Mouse (Mus musculus): ENCODE measurements around the gene Pop7. TPM values are rescaled to one million over a fixed set of nuclear protein-coding genes. Genes with fewer than 3 reads are reported as not detected.

The Pop7 gene
- polyA plus RNA-seq, 1 experiment from 2014 or later, result 57.9 TPM

- ATAC-seq (ENCODE audit: insufficient read depth, low FRiP score, low TSS enrichment), result no peak
These were observed 10.8 kb downstream of the Pop7 start for GRCm38 (mm10) chr5:137491559-137491958.

GRCm38 (mm10) chr5:137487616-137488015, 14.7 kb downstream of the Pop7 start:
- H3K4me2 ChIP-seq (ENCODE audit: low read depth), result no peak overlapping the region

More at GRCm38 (mm10) chr5:137491559-137491958, 10.8 kb downstream of the Pop7 start:
- H3K9me3 ChIP-seq (ENCODE audit: control insufficient read depth, low read length), result no peaks in the 10 kb centered on the region
- H3K4me1 ChIP-seq (ENCODE audit: control insufficient read depth, insufficient read depth, low read length), result no peaks in the 10 kb centered on the region
- WGBS, result 59% methylated on average over 4 of the region's 4 CpGs
- H3K27ac ChIP-seq (ENCODE audit: low read depth, low read length), result no peak overlapping the region
- no peak overlapping the region for H3K4me2 ChIP-seq (ENCODE audit: low read depth)
- H3K36me3 ChIP-seq (ENCODE audit: control insufficient read depth, insufficient read depth, low read length), result no peaks in the 10 kb centered on the region
- no peak overlapping the region for H3K9ac ChIP-seq (ENCODE audit: low read length)
- no peaks in the 10 kb centered on the region for H3K27me3 ChIP-seq (ENCODE audit: control insufficient read depth, insufficient read depth, low read length)
- no peak for DNase-seq (ENCODE audit: low spot score)
- no peak overlapping the region for H3K4me3 ChIP-seq (ENCODE audit: low read depth, low read length)

GRCm38 (mm10) chr5:137485851-137486155, 16.5 kb downstream of the Pop7 start:
- no peak for DNase-seq (ENCODE audit: low spot score)
- Histone ChIP-seq H3K4me1 (ENCODE audit: control insufficient read depth, insufficient read depth, low read length) (peaks cover 10% of the 10 kb centered on the region), H3K9ac (ENCODE audit: low read length) (peak overlapping the region; percentile 33), H3K9me3 (ENCODE audit: control insufficient read depth, low read length) (no peaks in the 10 kb centered on the region), H3K36me3 (ENCODE audit: control insufficient read depth, insufficient read depth, low read length) (no peaks in the 10 kb centered on the region), H3K27ac (ENCODE audit: low read depth, low read length) (no peak overlapping the region), H3K4me3 (ENCODE audit: low read depth, low read length) (peak overlapping the region; percentile 30), H3K27me3 (ENCODE audit: control insufficient read depth, insufficient read depth, low read length) (no peaks in the 10 kb centered on the region), H3K4me2 (ENCODE audit: low read depth) (peak overlapping the region; percentile 77)
- no peak for ATAC-seq (ENCODE audit: insufficient read depth, low FRiP score, low TSS enrichment)
- under 1% methylated on average over 17 of the region's 17 CpGs for WGBS

More at GRCm38 (mm10) chr5:137487616-137488015, 14.7 kb downstream of the Pop7 start:
- no peak overlapping the region for H3K27ac ChIP-seq (ENCODE audit: low read depth, low read length)
- DNase-seq (ENCODE audit: low spot score), result no peak
- no peak for ATAC-seq (ENCODE audit: insufficient read depth, low FRiP score, low TSS enrichment)
- H3K9me3 ChIP-seq (ENCODE audit: control insufficient read depth, low read length), result no peaks in the 10 kb centered on the region
- no peaks in the 10 kb centered on the region for H3K27me3 ChIP-seq (ENCODE audit: control insufficient read depth, insufficient read depth, low read length)
- no peak overlapping the region for H3K4me3 ChIP-seq (ENCODE audit: low read depth, low read length)
- H3K9ac ChIP-seq (ENCODE audit: low read length), result no peak overlapping the region
- H3K4me1 ChIP-seq (ENCODE audit: control insufficient read depth, insufficient read depth, low read length), result peaks cover 6% of the 10 kb centered on the region; the same call in 1 of the 2 replicates
- WGBS, result 84% methylated on average over 7 of the region's 7 CpGs
- no peaks in the 10 kb centered on the region for H3K36me3 ChIP-seq (ENCODE audit: control insufficient read depth, insufficient read depth, low read length)

- no peak for ATAC-seq (ENCODE audit: insufficient read depth, low FRiP score, low TSS enrichment)
- peak; percentile 41 for DNase-seq (ENCODE audit: low spot score)
- Histone ChIP-seq H3K4me1 (ENCODE audit: control insufficient read depth, insufficient read depth, low read length) (peaks cover 10% of the 10 kb centered on the region), H3K9ac (ENCODE audit: low read length) (peak overlapping the region; percentile 33), H3K9me3 (ENCODE audit: control insufficient read depth, low read length) (no peaks in the 10 kb centered on the region), H3K4me3 (ENCODE audit: low read depth, low read length) (peak overlapping the region; percentile 30), H3K4me2 (ENCODE audit: low read depth) (peak overlapping the region; percentile 77), H3K27me3 (ENCODE audit: control insufficient read depth, insufficient read depth, low read length) (no peaks in the 10 kb centered on the region), H3K36me3 (ENCODE audit: control insufficient read depth, insufficient read depth, low read length) (no peaks in the 10 kb centered on the region), H3K27ac (ENCODE audit: low read depth, low read length) (no peak overlapping the region)
- 4% methylated on average over 28 of the region's 30 CpGs for WGBS
These were observed 17.1 kb downstream of the Pop7 start for GRCm38 (mm10) chr5:137485071-137485850.

GRCm38 (mm10) chr5:137481897-137482296, 20.4 kb downstream of the Pop7 start:
- Histone ChIP-seq H3K36me3 (ENCODE audit: control insufficient read depth, insufficient read depth, low read length) (no peaks in the 10 kb centered on the region), H3K9ac (ENCODE audit: low read length) (no peak overlapping the region), H3K4me3 (ENCODE audit: low read depth, low read length) (no peak overlapping the region), H3K27me3 (ENCODE audit: control insufficient read depth, insufficient read depth, low read length) (no peaks in the 10 kb centered on the region), H3K9me3 (ENCODE audit: control insufficient read depth, low read length) (no peaks in the 10 kb centered on the region), H3K27ac (ENCODE audit: low read depth, low read length) (no peak overlapping the region), H3K4me1 (ENCODE audit: control insufficient read depth, insufficient read depth, low read length) (peaks cover 10% of the 10 kb centered on the region), H3K4me2 (ENCODE audit: low read depth) (no peak overlapping the region)
- ATAC-seq (ENCODE audit: insufficient read depth, low FRiP score, low TSS enrichment), result no peak
- no peak for DNase-seq (ENCODE audit: low spot score)
- 11% methylated on average over 8 of the region's 8 CpGs for WGBS

GRCm38 (mm10) chr5:137481138-137481537, 21.2 kb downstream of the Pop7 start:
- H3K27ac ChIP-seq (ENCODE audit: low read depth, low read length), result no peak overlapping the region

GRCm38 (mm10) chr5:137476964-137477363, 25.4 kb downstream of the Pop7 start, which contains the start of gene Zan:
Gene Zan (minus strand): TSS chr5:137477064.
- H3K9ac ChIP-seq (ENCODE audit: low read length), result no peak within 1 kb of the TSS
- no peaks in the 10 kb centered on the region for H3K27me3 ChIP-seq (ENCODE audit: control insufficient read depth, insufficient read depth, low read length)
- ATAC-seq (ENCODE audit: insufficient read depth, low FRiP score, low TSS enrichment), result no peak
- peaks cover 3% of the 10 kb centered on the region; the same call in 1 of the 2 replicates for H3K4me1 ChIP-seq (ENCODE audit: control insufficient read depth, insufficient read depth, low read length)
- DNase-seq (ENCODE audit: low spot score), result no peak
- no peak within 1 kb of the TSS for H3K27ac ChIP-seq (ENCODE audit: low read depth, low read length)
- 85% methylated on average over 5 of the region's 5 CpGs for WGBS
- no peaks in the 10 kb centered on the region for H3K36me3 ChIP-seq (ENCODE audit: control insufficient read depth, insufficient read depth, low read length)
- no peak within 1 kb of the TSS for H3K4me2 ChIP-seq (ENCODE audit: low read depth)
- H3K4me3 ChIP-seq (ENCODE audit: low read depth, low read length), result no peak within 1 kb of the TSS
- no peaks in the 10 kb centered on the region for H3K9me3 ChIP-seq (ENCODE audit: control insufficient read depth, low read length)

More at GRCm38 (mm10) chr5:137481138-137481537, 21.2 kb downstream of the Pop7 start:
- Histone ChIP-seq H3K36me3 (ENCODE audit: control insufficient read depth, insufficient read depth, low read length) (no peaks in the 10 kb centered on the region), H3K4me2 (ENCODE audit: low read depth) (no peak overlapping the region), H3K4me1 (ENCODE audit: control insufficient read depth, insufficient read depth, low read length) (peaks cover 10% of the 10 kb centered on the region), H3K27me3 (ENCODE audit: control insufficient read depth, insufficient read depth, low read length) (no peaks in the 10 kb centered on the region), H3K9ac (ENCODE audit: low read length) (no peak overlapping the region), H3K9me3 (ENCODE audit: control insufficient read depth, low read length) (no peaks in the 10 kb centered on the region), H3K4me3 (ENCODE audit: low read depth, low read length) (no peak overlapping the region)
- peak; percentile 79 for DNase-seq (ENCODE audit: low spot score)
- no peak for ATAC-seq (ENCODE audit: insufficient read depth, low FRiP score, low TSS enrichment)

GRCm38 (mm10) chr5:137474351-137474750, 28.0 kb downstream of the Pop7 start:
- Histone ChIP-seq H3K27me3 (ENCODE audit: control insufficient read depth, insufficient read depth, low read length) (no peaks in the 10 kb centered on the region), H3K4me1 (ENCODE audit: control insufficient read depth, insufficient read depth, low read length) (no peaks in the 10 kb centered on the region), H3K9ac (ENCODE audit: low read length) (no peak overlapping the region), H3K4me2 (ENCODE audit: low read depth) (no peak overlapping the region), H3K4me3 (ENCODE audit: low read depth, low read length) (no peak overlapping the region), H3K9me3 (ENCODE audit: control insufficient read depth, low read length) (no peaks in the 10 kb centered on the region), H3K27ac (ENCODE audit: low read depth, low read length) (no peak overlapping the region), H3K36me3 (ENCODE audit: control insufficient read depth, insufficient read depth, low read length) (no peaks in the 10 kb centered on the region)
- ATAC-seq (ENCODE audit: insufficient read depth, low FRiP score, low TSS enrichment) (no peak), DNase-seq (ENCODE audit: low spot score) (no peak)
- 15% methylated on average over 2 of the region's 2 CpGs for WGBS

- no peaks in the 10 kb centered on the region for H3K4me1 ChIP-seq (ENCODE audit: control insufficient read depth, insufficient read depth, low read length)
- ATAC-seq (ENCODE audit: insufficient read depth, low FRiP score, low TSS enrichment) (no peak), DNase-seq (ENCODE audit: low spot score) (no peak)
- H3K9me3 ChIP-seq (ENCODE audit: control insufficient read depth, low read length), result no peaks in the 10 kb centered on the region
- H3K36me3 ChIP-seq (ENCODE audit: control insufficient read depth, insufficient read depth, low read length), result no peaks in the 10 kb centered on the region
- no peak overlapping the region for H3K4me2 ChIP-seq (ENCODE audit: low read depth)
- WGBS, result 66% methylated on average over 5 of the region's 5 CpGs
- H3K27me3 ChIP-seq (ENCODE audit: control insufficient read depth, insufficient read depth, low read length), result no peaks in the 10 kb centered on the region
- H3K4me3 ChIP-seq (ENCODE audit: low read depth, low read length), result no peak overlapping the region
- no peak overlapping the region for H3K9ac ChIP-seq (ENCODE audit: low read length)
- no peak overlapping the region for H3K27ac ChIP-seq (ENCODE audit: low read depth, low read length)
These were observed 29.9 kb downstream of the Pop7 start for GRCm38 (mm10) chr5:137472252-137472904.

All from neural tube, embryonic 11.5 days (tissue).